Mouse (Mus musculus) heart, postnatal 14 days (tissue): ENCODE measurements at regions not wholly inside any gene's neighbourhood (a gene's known extent, or its start where the extent isn't known, plus 50 kb on each side); places are given as distances from the start of the nearest gene placed in this dataset.

ENCODE experiments used
- DNase-seq, 2 experiments: peaks; one replicate each; pipeline ENCODE4 v3.0.0; 2021 to 2022
- intact Hi-C: fragments of 180-260 bp; cut with DNase I; formaldehyde crosslinking; loops from one replicate; pipeline ENCODE4 v1.15.1; 2025

DNA sequence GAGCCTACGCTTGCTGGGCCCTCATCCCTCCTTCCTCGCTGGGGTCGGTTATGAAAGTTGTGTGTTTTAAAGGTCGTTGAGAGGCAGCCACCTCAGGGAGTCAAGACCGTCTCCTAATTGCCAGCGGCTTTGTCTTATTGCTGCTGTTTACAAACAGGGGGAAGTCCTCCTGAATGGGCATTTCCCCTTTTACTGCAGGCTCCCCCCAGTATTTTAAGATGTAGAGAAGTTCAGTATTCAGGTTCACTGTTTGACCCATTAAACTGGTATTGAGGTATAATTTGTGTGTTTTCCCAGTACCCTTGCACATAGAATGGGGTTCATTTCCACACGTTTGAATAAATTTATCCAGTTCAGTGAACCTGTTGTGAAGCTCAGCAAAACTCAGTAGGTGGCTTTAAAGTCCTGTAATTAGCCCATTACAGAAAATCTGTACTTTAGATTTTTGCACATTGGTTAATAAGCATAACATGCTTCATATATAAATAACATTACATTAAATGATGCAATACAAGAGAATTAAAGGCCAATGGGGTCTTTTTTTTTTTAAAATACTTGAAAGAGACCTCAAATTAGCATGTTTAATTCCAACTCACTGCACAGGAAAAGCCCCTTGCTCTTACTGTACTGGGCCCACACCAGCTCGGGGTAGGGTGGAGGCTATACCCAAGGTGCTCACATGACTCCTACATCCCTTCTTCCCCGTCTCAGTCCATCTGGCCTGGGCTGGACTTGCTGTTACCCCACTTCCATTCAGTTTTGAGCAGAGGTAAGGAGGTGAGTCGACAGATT, 63.7 kb downstream of the Nkx2-1 start:
- no peak for DNase-seq
- intact Hi-C loops = no loop called here

DNA sequence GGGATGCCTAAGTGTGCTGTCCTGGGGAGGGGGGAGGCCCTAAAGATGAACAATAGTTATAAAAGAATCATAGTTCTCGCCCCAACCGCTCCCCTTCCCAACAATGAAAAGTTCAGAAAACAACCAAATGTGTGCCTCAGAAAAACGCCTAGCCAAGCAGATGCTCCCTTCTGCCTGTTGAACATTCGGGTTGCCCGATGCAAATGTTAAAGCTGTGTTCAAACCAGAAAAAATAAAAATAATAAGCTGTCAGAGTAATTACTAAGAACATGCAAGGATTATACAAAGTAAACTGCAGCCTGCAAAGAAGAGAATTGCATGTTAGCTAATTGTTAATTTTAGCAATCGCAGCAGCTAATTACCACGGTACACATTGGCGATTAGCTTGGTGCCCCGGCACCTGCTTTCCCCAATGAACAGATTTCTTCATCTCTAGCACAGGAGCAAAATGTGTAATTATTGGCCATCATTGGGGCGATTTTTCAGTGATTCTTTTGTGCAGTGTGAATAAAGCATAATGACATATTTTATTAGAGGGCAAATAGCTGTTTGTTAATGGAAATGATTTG, 65.7 kb downstream of the Nkx2-1 start:
- DNase-seq = no peak
- intact Hi-C loops = no loop called here

DNA sequence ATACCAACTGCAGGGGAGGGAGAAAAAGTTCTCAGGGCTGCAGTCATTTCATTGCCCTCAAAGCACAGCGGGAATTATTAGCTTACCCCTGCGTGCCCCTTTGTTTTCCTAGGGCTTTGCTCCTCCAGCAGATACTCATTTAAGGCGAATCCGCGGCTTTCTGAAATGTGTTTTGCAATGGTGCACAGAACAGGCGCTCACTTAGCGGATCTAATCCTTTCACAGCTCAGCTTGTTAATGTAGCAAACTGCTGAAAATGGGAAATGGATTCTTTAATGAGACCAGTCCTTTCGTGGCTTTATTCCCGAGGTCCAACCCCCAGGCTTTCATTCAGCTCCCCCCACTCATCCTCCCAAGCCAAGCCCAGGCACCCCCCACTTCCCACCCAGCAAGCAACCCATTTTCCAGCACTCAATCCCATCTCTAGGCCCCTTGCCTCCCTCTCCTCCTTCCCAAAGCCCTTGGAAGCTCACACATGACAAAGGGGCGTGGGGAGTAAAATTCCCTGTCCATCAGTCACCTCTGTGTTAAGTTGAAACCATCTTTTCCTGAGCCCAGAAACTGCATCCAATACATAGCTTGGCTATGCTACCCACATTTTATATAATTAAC, 77.1 kb downstream of the Nkx2-1 start:
- intact Hi-C loops = no loop called here
- DNase-seq = no peak

DNA sequence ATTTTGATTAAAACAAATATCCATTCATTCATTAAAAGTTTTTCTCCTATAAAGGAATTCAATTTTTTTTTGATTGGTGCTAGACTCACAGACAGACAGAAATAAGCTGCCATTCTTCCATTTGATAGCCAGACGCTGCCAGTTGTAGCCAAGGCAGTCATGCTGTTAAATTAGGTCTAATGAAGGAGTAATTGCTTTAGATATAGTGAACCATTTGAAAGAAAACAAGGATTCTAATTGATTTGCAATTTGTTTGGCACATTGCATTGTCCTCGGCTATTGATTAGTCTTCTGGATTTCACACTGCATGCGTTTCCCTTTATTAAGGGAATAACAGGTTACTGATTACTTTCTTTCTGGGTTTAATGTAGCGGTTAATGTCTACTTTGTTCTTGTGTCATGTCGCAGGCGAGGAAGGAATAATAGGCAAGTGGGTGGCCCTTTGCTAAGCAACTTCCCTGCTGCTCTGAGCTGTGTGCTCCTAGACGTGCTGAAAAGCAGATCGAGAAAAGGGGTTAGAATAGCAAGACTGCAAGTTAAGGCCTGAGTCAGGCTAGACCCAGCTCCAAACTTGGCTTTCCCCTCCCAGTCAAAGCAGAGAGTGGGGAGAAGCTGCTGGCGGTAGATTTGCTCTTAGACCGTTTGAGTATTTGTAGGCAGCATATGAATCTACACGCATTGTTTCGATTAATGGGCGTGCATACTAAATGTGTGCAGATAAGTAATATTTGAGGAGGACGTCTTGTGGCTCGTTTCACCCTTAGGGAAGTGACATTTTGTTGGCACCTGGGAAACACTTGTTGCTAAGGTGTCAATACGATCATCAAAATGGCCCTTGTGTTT, 77.8 kb downstream of the Nkx2-1 start:
- intact Hi-C loops = no loop called here
- DNase-seq = no peak

DNA sequence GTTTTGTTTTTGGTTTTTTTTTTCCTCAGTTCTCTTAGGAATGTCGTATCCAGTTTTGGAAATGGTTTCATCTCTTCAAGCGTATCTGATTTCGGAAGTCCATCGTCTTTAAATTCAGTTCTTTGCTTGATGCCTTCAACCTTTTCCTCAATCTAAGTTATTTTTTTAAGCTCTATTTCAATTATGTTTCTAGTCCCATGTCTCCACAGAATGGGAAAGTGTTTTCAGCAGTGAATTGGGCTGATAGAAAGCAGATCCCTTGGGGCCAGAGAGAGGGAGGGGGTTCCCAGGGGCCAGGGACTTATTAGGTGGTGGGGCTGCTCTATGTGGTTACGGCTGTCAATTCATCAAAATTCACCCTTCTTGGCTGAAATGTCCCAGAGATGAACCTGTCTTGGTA, 78.8 kb downstream of the Nkx2-1 start:
- DNase-seq = no peak
- intact Hi-C loops = no loop called here

DNA sequence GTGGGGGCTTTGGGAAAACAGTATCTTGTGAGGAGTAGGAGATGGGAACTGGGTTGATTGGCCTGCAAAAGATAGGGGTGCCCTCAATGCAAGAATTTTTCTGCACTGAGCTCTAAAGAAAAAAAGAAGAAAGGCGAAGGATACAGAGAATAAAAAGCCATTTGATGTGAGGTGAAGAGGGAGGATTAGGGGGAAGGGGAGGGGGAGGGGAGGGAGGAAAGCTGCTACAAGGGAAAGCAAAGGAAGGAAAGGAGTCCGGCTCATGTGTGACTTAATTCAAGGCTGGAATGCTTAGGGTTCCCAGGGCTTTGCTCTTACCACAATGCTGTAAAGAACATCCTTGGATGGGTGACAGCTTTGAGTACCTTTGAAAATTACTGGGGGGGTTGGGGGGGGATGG, 79.4 kb downstream of the Nkx2-1 start:
- intact Hi-C loops = no loop called here
- DNase-seq = no peak

DNA sequence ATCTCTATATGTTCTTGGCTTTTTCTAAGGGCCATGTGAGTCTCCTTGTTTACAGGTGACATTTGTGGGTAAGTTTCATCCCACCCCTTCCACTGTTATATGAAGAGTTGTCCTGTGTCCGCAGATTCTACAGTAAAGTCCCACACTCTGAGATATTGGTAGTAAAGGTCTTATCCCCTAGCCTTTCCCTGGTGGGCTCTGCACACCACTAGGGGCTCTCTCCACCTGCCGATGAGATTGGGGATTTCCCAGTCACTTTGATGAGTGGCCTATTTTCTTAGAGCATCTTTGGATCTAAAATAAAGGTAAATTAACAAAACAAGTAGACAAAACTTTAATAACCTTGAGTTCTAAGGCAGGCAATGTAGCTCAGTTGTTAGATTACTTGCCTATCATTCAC, 86.4 kb downstream of the Nkx2-1 start:
- intact Hi-C loops = no loop called here
- DNase-seq = no peak

DNA sequence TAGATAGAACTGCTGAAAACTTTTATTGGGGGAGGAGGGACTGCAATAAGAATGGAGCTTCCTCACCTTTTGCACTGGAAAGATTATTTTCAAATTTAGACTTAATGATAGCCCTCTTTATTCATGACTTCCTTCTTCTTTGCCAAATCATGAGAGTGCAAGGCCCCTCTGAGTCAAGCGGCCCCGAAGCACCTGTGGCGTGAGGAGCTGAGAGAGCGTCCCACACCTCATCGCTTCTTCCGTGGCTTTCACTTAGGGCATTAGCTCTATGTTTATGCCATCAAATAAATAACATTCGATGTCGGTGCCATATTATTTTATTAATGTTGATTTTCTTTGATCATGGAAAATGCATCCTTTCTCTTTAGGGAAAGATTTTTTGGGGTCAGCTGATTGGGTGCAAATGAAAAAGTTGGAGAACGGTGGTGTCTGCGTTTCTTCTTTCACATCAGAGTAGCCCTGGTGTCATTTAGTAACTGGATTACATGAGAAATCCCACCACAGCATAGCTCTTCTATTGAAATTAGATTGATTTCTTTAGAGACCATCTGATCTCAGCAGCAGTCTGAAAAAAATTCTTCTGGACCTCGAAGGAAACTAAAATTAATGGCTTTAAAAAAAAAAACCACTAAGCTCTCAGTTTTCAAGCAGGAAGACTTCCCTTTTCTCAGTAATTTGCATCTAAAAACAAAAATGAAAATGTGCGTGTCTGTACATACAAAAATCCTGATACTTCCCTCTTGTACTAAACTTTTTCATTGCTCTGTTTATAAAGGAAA, 87.7 kb downstream of the Nkx2-1 start:
- intact Hi-C loops = no loop called here

DNA sequence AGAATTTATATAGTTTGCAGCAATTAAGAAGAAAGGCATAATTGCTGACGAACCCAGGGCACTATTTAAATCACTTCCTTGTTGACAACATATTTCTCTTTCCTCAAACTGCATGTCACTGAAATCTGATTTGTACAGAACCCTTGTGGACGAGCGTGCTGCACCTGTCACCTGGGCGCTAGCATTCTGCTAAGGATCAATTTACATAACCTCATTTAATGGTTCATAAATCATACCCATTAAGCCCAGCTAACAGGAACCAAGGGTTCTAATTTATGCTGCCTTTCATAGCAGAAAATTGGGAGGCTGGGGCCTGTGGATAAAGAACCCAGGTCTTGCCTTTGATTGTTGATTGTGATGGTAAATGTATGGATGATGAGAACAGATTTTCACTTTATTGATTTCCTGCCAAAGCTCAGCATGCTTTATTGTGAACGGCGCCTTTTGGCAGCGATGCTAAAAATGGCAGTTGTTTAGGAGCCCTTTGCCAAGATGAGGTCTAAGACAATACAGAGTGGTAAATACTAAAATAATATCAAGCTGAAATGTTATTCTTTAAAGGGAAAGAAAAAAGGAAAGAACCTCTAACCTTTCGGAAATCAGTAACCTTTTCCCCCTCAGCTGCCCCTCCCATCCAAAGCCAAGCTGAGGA, 95.4 kb downstream of the Nkx2-1 start:
- DNase-seq = no peak
- intact Hi-C loops = no loop called here

More for the DNA sequence above, 87.7 kb downstream of the Nkx2-1 start:
- DNase-seq = no peak

DNA sequence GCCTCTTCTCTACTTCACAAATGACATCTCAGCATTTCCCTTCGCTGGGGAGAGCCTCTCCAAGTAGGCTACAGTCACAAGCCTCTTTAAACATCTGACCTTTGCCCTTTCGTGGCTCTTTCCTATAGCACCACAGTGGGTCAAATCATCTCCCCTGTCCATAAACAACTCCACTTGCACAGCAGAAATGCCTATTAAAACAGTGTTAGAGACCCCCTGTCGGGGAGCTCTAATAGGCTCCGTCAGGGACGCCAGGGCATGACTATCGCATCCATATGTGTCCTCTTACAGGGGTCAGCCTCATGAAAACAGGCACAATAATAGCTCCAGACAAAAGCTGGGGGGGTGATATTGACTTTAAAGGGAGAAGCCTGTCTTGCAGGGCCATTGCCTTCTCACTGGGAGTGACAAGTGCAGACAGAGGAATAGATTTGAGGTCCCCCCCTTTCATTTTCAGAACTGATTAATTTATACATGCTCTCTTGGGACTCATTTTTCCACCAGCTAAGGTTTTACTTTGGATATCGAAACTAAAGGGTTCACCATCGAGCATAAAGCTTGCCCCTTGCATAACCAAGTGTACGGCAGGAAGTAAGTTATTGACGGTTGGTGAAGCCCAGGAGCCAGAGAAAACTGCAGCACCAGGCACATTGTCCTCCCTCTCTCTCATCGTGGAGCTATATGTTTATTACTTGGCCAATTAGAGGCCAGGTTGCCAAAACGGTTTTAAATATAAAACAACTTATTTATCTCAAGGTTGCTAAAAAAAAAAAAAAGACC, 94.6 kb upstream of the Mbip start:
- DNase-seq = no peak
- intact Hi-C loops = no loop called here

DNA sequence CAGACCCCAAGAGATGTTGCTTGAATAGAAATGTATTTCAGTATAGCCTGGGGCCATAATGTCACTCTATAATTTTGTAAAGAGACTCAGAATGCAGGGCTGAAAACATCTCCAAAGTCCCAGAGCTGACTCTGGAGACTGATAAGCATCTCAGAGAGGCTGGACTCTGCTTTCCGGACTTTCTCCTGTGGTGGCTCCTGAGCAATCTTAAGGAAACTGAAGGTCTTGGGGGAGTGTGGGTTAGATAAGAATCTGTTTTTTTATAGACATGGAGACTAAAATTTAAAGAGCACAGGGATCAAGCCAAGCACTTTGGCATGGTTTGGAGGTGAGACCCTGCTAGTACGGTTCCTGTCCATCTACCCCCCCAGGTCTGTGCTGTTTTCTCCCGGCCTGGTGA, 92.7 kb upstream of the Mbip start:
- DNase-seq = no peak
- intact Hi-C loops = no loop called here

DNA sequence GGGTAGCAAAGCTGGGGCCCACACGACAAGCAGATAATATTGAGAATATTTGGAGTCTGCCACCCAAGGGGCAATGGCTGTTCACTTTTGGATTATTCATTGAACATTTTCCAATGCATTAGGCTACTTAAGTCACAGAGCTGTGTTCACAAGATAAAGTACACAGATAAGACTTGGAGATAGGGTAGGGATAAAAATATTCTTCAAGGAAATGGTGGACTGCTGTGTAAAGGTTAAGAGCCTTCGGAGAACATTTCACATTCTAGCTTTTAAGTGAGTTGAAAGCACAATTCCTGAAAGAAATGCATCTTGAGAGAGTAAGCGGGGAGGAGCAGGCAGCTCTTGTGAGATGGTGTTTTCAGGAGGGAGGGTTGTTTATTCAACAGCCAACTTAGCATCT, 92.3 kb upstream of the Mbip start:
- no peak for DNase-seq
- intact Hi-C loops = no loop called here

DNA sequence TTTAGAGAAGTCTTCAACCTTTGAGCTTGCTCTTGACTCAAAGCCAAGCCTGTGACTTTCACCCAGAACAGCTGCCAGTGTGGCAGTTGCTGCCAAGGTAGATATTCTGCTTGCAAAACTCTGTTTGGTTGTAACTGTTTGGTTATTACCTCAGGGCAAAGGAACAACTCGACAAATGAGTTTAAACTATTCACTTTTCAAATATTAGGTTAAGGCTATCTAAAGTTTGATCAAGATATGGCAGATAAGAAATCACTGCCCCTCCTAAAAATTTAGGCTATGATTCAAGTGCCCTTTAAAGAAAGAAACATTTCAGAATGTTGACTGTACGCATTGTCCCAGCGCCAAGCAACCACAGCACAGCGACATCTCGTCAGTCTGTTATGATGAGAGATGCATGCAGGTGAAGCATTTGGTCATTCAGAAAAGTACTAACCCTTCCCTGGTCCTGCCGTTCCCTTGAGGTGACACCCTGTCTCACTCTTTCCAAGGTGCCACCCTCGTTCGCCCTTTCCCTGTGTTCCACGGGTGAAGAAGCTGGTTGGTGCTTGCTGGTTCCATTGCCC, 81.1 kb upstream of the Mbip start:
- intact Hi-C loops = no loop called here

DNA sequence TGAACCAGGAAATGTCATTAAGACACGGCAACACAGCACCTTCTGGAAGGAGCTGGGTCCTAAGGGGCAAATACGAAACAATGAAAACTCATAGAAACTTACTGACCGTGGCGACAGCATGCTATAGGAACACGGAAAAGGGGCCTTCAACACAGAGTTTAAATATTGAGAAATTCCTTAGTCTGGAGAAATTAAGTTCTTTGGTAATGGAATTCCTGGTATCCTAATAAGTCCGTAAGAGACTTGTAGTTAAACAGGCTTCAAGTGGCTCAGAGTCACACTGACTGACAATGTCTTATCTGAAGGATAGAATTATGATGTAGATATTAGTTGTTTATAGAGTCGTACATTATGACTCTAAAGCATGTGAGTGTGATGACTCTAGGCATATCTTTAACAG, 70.4 kb upstream of the Mbip start:
- intact Hi-C loops = no loop called here
- DNase-seq = no peak

More for the DNA sequence above, 81.1 kb upstream of the Mbip start:
- no peak for DNase-seq

DNA sequence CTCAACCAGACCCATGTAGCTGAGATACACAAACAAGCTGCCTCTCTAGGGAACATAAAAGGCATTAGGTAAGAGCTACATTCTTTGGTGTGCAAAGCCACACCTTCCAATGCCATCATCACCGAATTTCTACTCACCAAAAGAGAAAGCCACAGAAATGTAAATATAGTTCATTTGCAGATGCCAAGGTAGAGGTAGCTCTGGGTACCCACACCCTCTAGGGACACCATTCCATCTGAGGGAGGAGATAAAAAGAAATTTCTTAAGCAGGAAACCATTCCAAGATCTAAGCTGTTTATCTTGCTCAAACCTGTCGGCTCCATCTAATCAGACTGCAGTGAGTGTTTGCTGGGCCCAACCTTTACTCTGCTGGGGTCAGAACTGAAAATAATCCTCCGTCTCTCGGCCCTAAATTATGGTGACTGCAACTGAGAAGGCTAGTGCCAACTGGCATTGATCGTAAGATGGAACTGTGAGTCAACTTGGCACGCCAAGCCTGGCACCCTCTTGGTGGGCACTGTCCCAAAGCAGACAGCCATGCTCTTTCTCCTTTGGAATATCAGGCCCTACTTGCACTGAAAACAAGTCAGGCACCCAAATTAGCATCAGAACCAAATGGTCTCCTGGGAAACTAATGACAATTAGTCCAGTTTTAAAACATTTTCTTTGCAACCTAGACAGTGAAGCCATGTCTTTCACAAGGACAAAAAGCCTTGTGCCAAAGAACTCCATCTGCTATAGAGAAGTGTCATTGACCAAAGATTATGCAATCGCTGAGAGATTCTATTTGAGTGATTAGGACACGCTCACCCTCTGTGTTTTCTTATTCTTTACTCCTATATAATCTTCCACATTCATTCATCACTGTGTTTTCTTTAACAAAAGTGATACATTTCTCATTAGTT, 69.4 kb upstream of the Mbip start:
- intact Hi-C loops = no loop called here

DNA sequence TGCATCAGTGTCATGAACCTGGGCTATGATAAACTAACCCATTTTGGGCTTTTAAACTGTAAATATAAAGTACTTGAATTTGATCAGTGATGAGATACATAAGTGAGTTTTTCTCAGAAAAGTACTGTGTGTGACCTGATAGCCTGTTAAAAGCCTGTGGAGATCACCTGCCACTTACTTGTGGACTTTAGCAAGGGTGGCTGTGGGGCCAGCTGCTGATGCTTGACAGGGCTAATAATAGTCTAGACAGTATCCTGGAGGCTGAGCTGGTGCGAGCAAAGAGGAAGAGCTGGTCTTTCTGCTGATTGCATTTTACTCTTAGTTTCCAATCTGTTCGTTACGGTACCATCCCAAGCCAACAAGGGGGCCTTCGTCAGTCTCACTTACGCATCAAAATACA, 60.0 kb upstream of the Mbip start:
- intact Hi-C loops = loop anchor here (2.0 to 10.0 kb wide), 2 partner anchors 161 to 347 kb away; no protein-coding TSS in a partner anchor
- DNase-seq = no peak

More for the DNA sequence above, 69.4 kb upstream of the Mbip start:
- DNase-seq = peak; percentile 30 to 58

DNA sequence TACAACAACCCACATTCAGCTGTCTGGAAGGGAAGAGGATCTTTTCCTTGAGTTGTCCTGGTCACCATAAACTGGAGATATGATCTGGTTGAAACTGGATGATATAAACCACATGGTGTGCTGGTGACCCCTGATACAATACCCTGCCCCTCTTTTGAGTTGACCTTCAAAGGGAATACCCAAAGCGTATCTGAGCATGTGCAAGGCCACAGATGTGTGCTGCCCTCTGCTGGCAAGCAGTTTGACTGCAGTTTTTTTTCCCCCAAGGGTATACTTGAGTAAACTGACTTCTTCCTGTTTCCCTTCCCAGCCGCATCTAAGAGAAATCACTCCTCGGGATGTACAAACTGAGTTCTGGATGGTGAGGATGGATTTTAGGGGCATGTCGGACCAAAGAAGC, 59.1 kb upstream of the Mbip start:
- peak; percentile 25 to 50 for DNase-seq
- intact Hi-C loops = loop anchor here (2.0 to 10.0 kb wide), 2 partner anchors 160 to 346 kb away; no protein-coding TSS in a partner anchor
